Mouse (Mus musculus): ENCODE measurements around the gene Dpf2.
"Not testable (repeated sequence)": the region's sequence is repeated elsewhere in the genome, so short reads cannot be mapped to it uniquely, and the experiment has no call there.

Dpf2 gene

GRCm38 (mm10) chr19:5892735-5893134 lies 20.1 kb downstream of the Dpf2 start:
- no peak for DNase-seq (ENCODE audit: low spot score)

- no peak for DNase-seq (ENCODE audit: low spot score)
These were observed 20.5 kb downstream of the Dpf2 start for GRCm38 (mm10) chr19:5892262-5892661.

- DNase-seq (ENCODE audit: low spot score) = no peak
These were observed 21.1 kb downstream of the Dpf2 start for GRCm38 (mm10) chr19:5891521-5892258.

GRCm38 (mm10) chr19:5889211-5889610 lies 23.6 kb downstream of the Dpf2 start:
- DNase-seq (ENCODE audit: low spot score) = no peak

- no peak for DNase-seq (ENCODE audit: low spot score)
These were observed 25.5 kb downstream of the Dpf2 start for GRCm38 (mm10) chr19:5887234-5887815.

GRCm38 (mm10) chr19:5885838-5886237 lies 27.0 kb downstream of the Dpf2 start:
- DNase-seq (ENCODE audit: low spot score) = no peak

GRCm38 (mm10) chr19:5883935-5884334 lies 28.9 kb downstream of the Dpf2 start:
- DNase-seq (ENCODE audit: low spot score) = no peak

- DNase-seq (ENCODE audit: low spot score) = not testable (repeated sequence)
These were observed 30.7 kb downstream of the Dpf2 start for GRCm38 (mm10) chr19:5882079-5882478.

- DNase-seq (ENCODE audit: low spot score) = no peak
These were observed 31.7 kb downstream of the Dpf2 start for GRCm38 (mm10) chr19:5881155-5881554.

GRCm38 (mm10) chr19:5879735-5880134 lies 33.1 kb downstream of the Dpf2 start:
- no peak for DNase-seq (ENCODE audit: low spot score)

- DNase-seq (ENCODE audit: low spot score) = no peak
These were observed 33.9 kb downstream of the Dpf2 start for GRCm38 (mm10) chr19:5878916-5879315.

GRCm38 (mm10) chr19:5878362-5878722 lies 34.5 kb downstream of the Dpf2 start:
- DNase-seq (ENCODE audit: low spot score) = no peak

- peak; percentile 62 for DNase-seq (ENCODE audit: low spot score)
These were observed 35.0 kb downstream of the Dpf2 start, which contains the start of gene Slc25a45 for GRCm38 (mm10) chr19:5877618-5878361. Gene Slc25a45, plus strand, starts transcription at chr19:5877808.

GRCm38 (mm10) chr19:5874969-5875480 lies 37.8 kb downstream of the Dpf2 start, which contains the start of gene Frmd8:
Gene Frmd8, minus strand, starts transcription at chr19:5875274.
- DNase-seq (ENCODE audit: low spot score) = peak; percentile 77

GRCm38 (mm10) chr19:5874391-5874968 lies 38.3 kb downstream of the Dpf2 start:
- no peak for DNase-seq (ENCODE audit: low spot score)

- DNase-seq (ENCODE audit: low spot score) = no peak
These were observed 39.8 kb downstream of the Dpf2 start for GRCm38 (mm10) chr19:5872931-5873556.

GRCm38 (mm10) chr19:5872528-5872927 lies 40.3 kb downstream of the Dpf2 start:
- DNase-seq (ENCODE audit: low spot score) = no peak

GRCm38 (mm10) chr19:5871683-5872082 lies 41.1 kb downstream of the Dpf2 start:
- DNase-seq (ENCODE audit: low spot score) = no peak

- no peak for DNase-seq (ENCODE audit: low spot score)
These were observed 41.5 kb downstream of the Dpf2 start for GRCm38 (mm10) chr19:5871273-5871672.

- DNase-seq (ENCODE audit: low spot score) = no peak
These were observed 44.7 kb downstream of the Dpf2 start for GRCm38 (mm10) chr19:5868096-5868495.

- no peak for DNase-seq (ENCODE audit: low spot score)
These were observed 48.0 kb downstream of the Dpf2 start for GRCm38 (mm10) chr19:5864710-5865398.
